Mouse (Mus musculus): Measurements from ENCODE around the gene Sipa1. TPM values are rescaled to one million over a fixed set of nuclear protein-coding genes. Genes with fewer than 3 reads are reported as not detected.

The Sipa1 gene
- polyA plus RNA-seq, 1 experiment: 13.7 TPM

DNA sequence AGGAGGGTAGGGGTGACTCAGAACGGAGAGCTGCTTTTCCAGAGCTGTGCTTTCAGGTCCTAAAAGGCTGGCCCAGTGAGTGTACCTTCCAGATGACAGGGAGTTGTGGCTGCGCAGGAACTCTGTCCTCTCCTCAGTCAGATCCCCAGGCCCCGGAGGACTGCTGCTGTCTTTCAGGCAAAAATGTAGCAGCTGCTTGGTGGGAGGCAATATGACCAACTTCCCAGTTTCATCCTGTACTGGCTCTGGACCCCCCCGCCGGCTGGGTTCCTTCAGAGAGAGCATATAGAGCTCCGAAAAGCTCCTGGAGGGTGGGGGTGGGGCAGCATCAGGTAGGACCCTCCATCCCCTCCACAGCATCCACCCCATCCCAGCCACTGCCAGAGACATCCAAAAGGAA lies 10.9 kb downstream of the Sipa1 start:
- Histone ChIP-seq H3K27me3 (ENCODE audit: control insufficient read depth, insufficient read depth, low read length, poor library complexity, severe bottlenecking) (no peaks in the 10 kb centered on the region), H3K4me1 (ENCODE audit: control insufficient read depth, insufficient read depth, low read length) (peaks cover 5% of the 10 kb centered on the region), H3K4me3 (ENCODE audit: low read depth, low read length) (no peak overlapping the region), H3K27ac (ENCODE audit: insufficient read depth, low read length) (no peak overlapping the region), H3K36me3 (ENCODE audit: control insufficient read depth, insufficient read depth, low read length, poor library complexity, severe bottlenecking) (no peaks in the 10 kb centered on the region), H3K9ac (ENCODE audit: low read depth, poor library complexity, severe bottlenecking) (no peak overlapping the region), H3K9me3 (replicated peaks; ENCODE audit: control insufficient read depth, insufficient read depth, low read length, poor library complexity, severe bottlenecking) (no peaks in the 10 kb centered on the region)
- TF ChIP-seq CTCF (IDR thresholded peaks at IDR 0.05; ENCODE audit: low read depth, low read length): no peak
- TF ChIP-seq POLR2A (IDR thresholded peaks at IDR 0.05; ENCODE audit: insufficient read depth, low read length): no peak
- TF ChIP-seq EP300 (IDR thresholded peaks at IDR 0.05; ENCODE audit: insufficient read depth, low read depth, low read length): no peak

DNA sequence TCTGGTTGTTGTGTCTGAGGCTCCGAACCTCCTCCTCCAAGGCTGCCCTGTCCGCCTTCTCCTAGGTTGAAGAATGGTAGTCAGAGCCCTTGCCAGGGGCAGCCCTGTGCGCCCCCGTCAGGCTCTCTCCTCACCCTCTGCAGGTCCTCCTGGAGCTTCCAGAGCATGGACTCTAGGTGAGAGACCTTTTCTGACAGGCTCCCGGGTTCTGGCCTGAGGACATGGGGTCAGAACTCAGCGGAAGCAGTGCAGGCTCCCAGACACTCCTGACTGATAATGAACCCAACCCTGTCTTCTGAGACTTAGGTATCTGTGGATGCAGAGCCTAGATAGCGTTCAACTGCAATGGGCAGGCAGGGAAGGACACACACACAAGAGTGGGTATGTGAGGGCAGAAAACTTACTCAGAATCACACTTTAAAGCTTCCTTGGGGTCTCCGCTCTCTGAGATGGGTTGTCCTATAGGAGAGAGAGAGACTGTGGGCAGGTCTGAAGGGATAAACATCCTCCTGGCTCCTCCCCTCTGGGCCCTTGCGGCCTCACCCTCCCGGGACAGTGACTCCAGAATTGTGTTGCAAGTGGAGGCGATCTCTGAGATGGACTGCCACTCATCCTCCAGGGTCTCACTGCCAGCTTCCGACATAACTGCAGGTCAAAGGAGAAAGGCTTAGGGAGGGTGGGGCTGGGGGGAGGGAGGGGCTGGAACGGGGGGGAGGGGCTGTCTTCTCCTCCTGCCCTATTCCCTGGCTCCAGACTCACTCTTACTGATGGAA lies 11.8 kb downstream of the Sipa1 start:
- H3K4me3 ChIP-seq (ENCODE audit: low read depth, low read length): no peak overlapping the region
- H3K9ac ChIP-seq (ENCODE audit: low read depth, poor library complexity, severe bottlenecking): no peak overlapping the region
- TF ChIP-seq POLR2A (IDR thresholded peaks at IDR 0.05; ENCODE audit: insufficient read depth, low read length): no peak
- TF ChIP-seq EP300 (IDR thresholded peaks at IDR 0.05; ENCODE audit: insufficient read depth, low read depth, low read length): no peak
- no peaks in the 10 kb centered on the region for H3K9me3 ChIP-seq (replicated peaks; ENCODE audit: control insufficient read depth, insufficient read depth, low read length, poor library complexity, severe bottlenecking)
- no peak overlapping the region for H3K27ac ChIP-seq (ENCODE audit: insufficient read depth, low read length)
- no peaks in the 10 kb centered on the region for H3K27me3 ChIP-seq (ENCODE audit: control insufficient read depth, insufficient read depth, low read length, poor library complexity, severe bottlenecking)
- H3K4me1 ChIP-seq (ENCODE audit: control insufficient read depth, insufficient read depth, low read length): peaks cover 5% of the 10 kb centered on the region
- no peaks in the 10 kb centered on the region for H3K36me3 ChIP-seq (ENCODE audit: control insufficient read depth, insufficient read depth, low read length, poor library complexity, severe bottlenecking)

DNA sequence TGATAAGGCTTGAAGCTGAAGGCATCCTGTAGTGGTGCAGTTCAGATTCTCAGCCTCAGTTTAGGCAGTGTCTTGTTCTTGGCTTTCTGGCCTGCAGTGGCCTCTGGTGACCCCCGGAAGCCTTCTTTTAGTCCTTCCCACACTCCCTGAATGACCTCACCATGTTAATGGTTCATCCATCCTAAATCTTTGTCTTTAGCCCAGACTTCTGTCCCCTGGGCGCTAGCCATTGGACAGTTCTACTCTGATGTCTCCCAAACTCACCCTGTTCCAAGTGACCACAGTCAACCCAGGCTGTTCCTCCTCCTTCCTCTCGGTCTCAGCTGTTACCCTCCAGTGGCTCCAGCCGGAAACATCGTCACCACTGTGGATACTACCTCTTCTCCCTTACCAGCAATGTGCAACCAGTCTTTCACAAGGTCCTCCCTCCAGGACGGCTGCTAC lies 14.2 kb downstream of the Sipa1 start:
- H3K27ac ChIP-seq (ENCODE audit: insufficient read depth, low read length): peak overlapping the region; percentile 63
- peak overlapping the region; percentile 29 for H3K9ac ChIP-seq (ENCODE audit: low read depth, poor library complexity, severe bottlenecking)
- no peaks in the 10 kb centered on the region for H3K27me3 ChIP-seq (ENCODE audit: control insufficient read depth, insufficient read depth, low read length, poor library complexity, severe bottlenecking)
- TF ChIP-seq POLR2A (IDR thresholded peaks at IDR 0.05; ENCODE audit: insufficient read depth, low read length) (no peak), CTCF (IDR thresholded peaks at IDR 0.05; ENCODE audit: low read depth, low read length) (no peak), EP300 (IDR thresholded peaks at IDR 0.05; ENCODE audit: insufficient read depth, low read depth, low read length) (no peak)
- peak overlapping the region; percentile 63 for H3K4me3 ChIP-seq (ENCODE audit: low read depth, low read length)
- peaks cover 4% of the 10 kb centered on the region; the same call in 1 of the 2 replicates for H3K36me3 ChIP-seq (ENCODE audit: control insufficient read depth, insufficient read depth, low read length, poor library complexity, severe bottlenecking)
- no peaks in the 10 kb centered on the region for H3K9me3 ChIP-seq (replicated peaks; ENCODE audit: control insufficient read depth, insufficient read depth, low read length, poor library complexity, severe bottlenecking)
- peaks cover 5% of the 10 kb centered on the region for H3K4me1 ChIP-seq (ENCODE audit: control insufficient read depth, insufficient read depth, low read length)

DNA sequence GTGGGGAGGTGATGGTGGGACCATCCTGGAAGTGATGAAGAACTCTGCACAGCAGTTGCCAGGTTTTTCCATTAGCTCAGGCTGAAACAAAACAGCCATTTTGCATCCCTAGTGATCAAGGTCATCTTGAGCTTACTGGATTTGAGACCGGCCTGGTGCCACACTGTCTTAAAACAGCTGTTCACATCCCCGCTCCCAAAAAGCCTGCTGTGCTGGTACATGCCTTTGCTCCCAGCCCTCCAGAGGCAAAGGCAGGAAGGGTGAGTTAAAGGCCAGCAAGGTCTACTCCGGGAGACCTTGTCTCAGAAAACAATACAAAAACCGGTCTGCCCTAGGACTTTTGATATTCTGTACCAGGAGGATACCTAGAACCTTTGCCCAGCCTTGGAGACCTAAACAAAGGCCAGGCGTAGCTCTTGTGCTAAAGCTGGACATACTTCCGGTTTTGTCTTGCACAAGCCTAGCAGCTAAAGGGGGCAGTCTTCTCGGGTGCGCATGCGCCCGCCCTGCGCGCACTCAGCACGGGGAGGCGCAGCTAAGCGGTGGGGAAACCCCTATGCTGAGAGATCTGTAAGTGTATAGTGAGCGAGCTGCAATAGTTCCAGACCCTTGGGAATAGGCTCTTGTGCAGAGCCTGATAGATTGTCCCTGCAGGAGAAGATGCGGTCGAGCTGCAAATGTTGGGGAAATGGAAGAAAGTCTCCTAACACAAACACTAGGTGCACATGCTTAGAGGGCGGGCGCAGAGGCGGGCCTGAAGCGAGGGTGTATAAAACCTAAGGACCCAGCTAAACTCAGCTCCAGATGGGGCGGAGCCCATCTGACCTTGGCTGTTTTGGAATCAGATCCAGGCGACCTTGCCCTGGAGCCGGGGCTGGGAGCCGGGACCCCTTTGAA lies 14.9 kb downstream of the Sipa1 start:
- Histone ChIP-seq H3K27ac (ENCODE audit: insufficient read depth, low read length) (peak overlapping the region; percentile 86), H3K9ac (ENCODE audit: low read depth, poor library complexity, severe bottlenecking) (peak overlapping the region; percentile 29), H3K36me3 (ENCODE audit: control insufficient read depth, insufficient read depth, low read length, poor library complexity, severe bottlenecking) (peaks cover 4% of the 10 kb centered on the region; the same call in 1 of the 2 replicates), H3K4me1 (ENCODE audit: control insufficient read depth, insufficient read depth, low read length) (peaks cover 5% of the 10 kb centered on the region), H3K4me3 (ENCODE audit: low read depth, low read length) (peak overlapping the region; percentile 63), H3K9me3 (replicated peaks; ENCODE audit: control insufficient read depth, insufficient read depth, low read length, poor library complexity, severe bottlenecking) (no peaks in the 10 kb centered on the region), H3K27me3 (ENCODE audit: control insufficient read depth, insufficient read depth, low read length, poor library complexity, severe bottlenecking) (no peaks in the 10 kb centered on the region)
- TF ChIP-seq CTCF (IDR thresholded peaks at IDR 0.05; ENCODE audit: low read depth, low read length) (no peak), EP300 (IDR thresholded peaks at IDR 0.05; ENCODE audit: insufficient read depth, low read depth, low read length) (0 out of 2 replicates have a peak, but pooled peaks have one; percentile 6)

DNA sequence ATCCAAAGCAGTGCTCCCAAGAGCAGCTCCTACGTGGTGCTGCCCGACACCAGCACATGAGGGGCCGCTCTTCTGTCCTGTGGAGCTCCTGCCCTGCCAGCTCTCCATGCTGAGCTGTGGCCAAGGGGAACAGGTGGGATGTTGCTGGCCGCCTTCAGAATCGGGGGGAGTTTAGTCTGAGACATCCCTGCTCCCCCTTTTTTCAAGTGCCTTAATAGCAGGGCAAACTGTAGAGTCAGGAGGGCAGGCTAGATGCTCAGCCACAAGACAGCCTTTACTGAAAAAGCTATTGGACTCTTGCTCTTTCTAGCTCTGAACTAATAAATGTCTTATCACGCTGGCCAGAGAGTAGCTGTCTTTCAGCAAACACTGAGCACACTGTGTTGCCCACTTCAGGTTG lies 15.7 kb downstream of the Sipa1 start:
- Histone ChIP-seq H3K27ac (ENCODE audit: insufficient read depth, low read length) (peak overlapping the region; percentile 86), H3K4me3 (ENCODE audit: low read depth, low read length) (no peak overlapping the region), H3K36me3 (ENCODE audit: control insufficient read depth, insufficient read depth, low read length, poor library complexity, severe bottlenecking) (peaks cover 4% of the 10 kb centered on the region; the same call in 1 of the 2 replicates), H3K9ac (ENCODE audit: low read depth, poor library complexity, severe bottlenecking) (peak overlapping the region; percentile 8; the same call in 1 of the 2 replicates), H3K27me3 (ENCODE audit: control insufficient read depth, insufficient read depth, low read length, poor library complexity, severe bottlenecking) (no peaks in the 10 kb centered on the region), H3K9me3 (replicated peaks; ENCODE audit: control insufficient read depth, insufficient read depth, low read length, poor library complexity, severe bottlenecking) (no peaks in the 10 kb centered on the region), H3K4me1 (ENCODE audit: control insufficient read depth, insufficient read depth, low read length) (peaks cover 5% of the 10 kb centered on the region)
- no peak for TF ChIP-seq EP300 (IDR thresholded peaks at IDR 0.05; ENCODE audit: insufficient read depth, low read depth, low read length)
- no peak for TF ChIP-seq POLR2A (IDR thresholded peaks at IDR 0.05; ENCODE audit: insufficient read depth, low read length)
- TF ChIP-seq CTCF (IDR thresholded peaks at IDR 0.05; ENCODE audit: low read depth, low read length): no peak
